Mouse (Mus musculus): ENCODE data around the gene Sgo2a. TPM values are rescaled to one million over a fixed set of nuclear protein-coding genes. Genes with fewer than 3 reads are reported as not detected.

Gene Sgo2a
- total and polyA plus RNA-seq, 3 experiments, result 3.4 to 93.9 (median 49.8) TPM

GRCm38 (mm10) chr1:57953586-57954375 is 42.0 kb upstream of the Sgo2a start:
- TF ChIP-seq TAL1 (conservative IDR thresholded peaks at IDR 0.05; ENCODE audit: low read depth, low read length) (no peak), CTCF (IDR thresholded peaks at IDR 0.05; ENCODE audit: low read depth, low read length) (no peak), GATA2 (IDR thresholded peaks at IDR 0.05; ENCODE audit: borderline replicate concordance, low read depth, low read length) (no peak), POLR2AphosphoS5 (IDR thresholded peaks at IDR 0.05; ENCODE audit: insufficient replicate concordance, low read depth, low read length) (no peak), GATA1 (IDR thresholded peaks at IDR 0.05; ENCODE audit: borderline replicate concordance, low read length) (no peak)
- Histone ChIP-seq H3K4me3 (ENCODE audit: low read depth, low read length) (no peak overlapping the region), H3K27me3 (ENCODE audit: insufficient read depth, low read length) (no peaks in the 10 kb centered on the region), H3K4me1 (ENCODE audit: insufficient read depth, low read depth, low read length) (no peaks in the 10 kb centered on the region; the same call in 1 of the 2 replicates), H3K9me3 (replicated peaks) (no peaks in the 10 kb centered on the region), H3K36me3 (replicated peaks) (peaks cover 42% of the 10 kb centered on the region)
- DNase-seq (ENCODE audit: low spot score), result no peak
- ATAC-seq (ENCODE audit: extremely low read depth, insufficient number of reproducible peaks, low FRiP score, poor library complexity, severe bottlenecking), result no peak

- no peaks in the 10 kb centered on the region; the same call in 1 of the 2 replicates for H3K4me1 ChIP-seq (ENCODE audit: insufficient read depth, low read depth, low read length)
- no peak for DNase-seq (ENCODE audit: low spot score)
- H3K4me3 ChIP-seq (ENCODE audit: low read depth, low read length), result no peak overlapping the region
- no peaks in the 10 kb centered on the region for H3K27me3 ChIP-seq (ENCODE audit: insufficient read depth, low read length)
- peaks cover 48% of the 10 kb centered on the region for H3K36me3 ChIP-seq (replicated peaks)
- H3K9me3 ChIP-seq (replicated peaks), result no peaks in the 10 kb centered on the region
- TF ChIP-seq GATA1 (IDR thresholded peaks at IDR 0.05; ENCODE audit: borderline replicate concordance, low read length) (no peak), TAL1 (conservative IDR thresholded peaks at IDR 0.05; ENCODE audit: low read depth, low read length) (no peak), POLR2AphosphoS5 (IDR thresholded peaks at IDR 0.05; ENCODE audit: insufficient replicate concordance, low read depth, low read length) (no peak), GATA2 (IDR thresholded peaks at IDR 0.05; ENCODE audit: borderline replicate concordance, low read depth, low read length) (no peak), CTCF (IDR thresholded peaks at IDR 0.05; ENCODE audit: low read depth, low read length) (no peak)
- no peak for ATAC-seq (ENCODE audit: extremely low read depth, insufficient number of reproducible peaks, low FRiP score, poor library complexity, severe bottlenecking)
These were observed 41.4 kb upstream of the Sgo2a start for GRCm38 (mm10) chr1:57954376-57954765.

DNA sequence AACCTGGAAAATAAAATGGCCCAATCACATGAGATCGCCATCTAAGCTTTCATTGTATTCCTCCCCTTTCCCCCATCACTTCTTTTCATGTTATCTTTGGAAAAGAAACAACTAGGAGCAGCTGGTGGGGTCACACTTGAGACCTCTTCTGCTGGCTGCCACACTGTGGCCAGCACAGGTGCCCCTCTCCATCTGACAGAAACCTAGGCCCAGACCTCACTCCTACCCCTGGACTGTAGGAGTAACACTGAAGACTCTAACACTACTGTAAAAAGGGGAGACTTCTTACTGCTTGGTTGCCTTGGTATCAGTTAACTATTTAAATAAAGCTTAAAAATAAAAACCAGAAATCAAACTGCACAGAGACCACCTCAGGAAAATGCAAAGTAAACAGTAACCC is 40.0 kb upstream of the Sgo2a start:
- Histone ChIP-seq H3K36me3 (replicated peaks) (peaks cover 54% of the 10 kb centered on the region), H3K9me3 (replicated peaks) (no peaks in the 10 kb centered on the region), H3K4me1 (ENCODE audit: insufficient read depth, low read depth, low read length) (no peaks in the 10 kb centered on the region; the same call in 1 of the 2 replicates), H3K4me3 (ENCODE audit: low read depth, low read length) (no peak overlapping the region), H3K27me3 (ENCODE audit: insufficient read depth, low read length) (no peaks in the 10 kb centered on the region)
- DNase-seq (ENCODE audit: low spot score), result no peak
- no peak for ATAC-seq (ENCODE audit: extremely low read depth, insufficient number of reproducible peaks, low FRiP score, poor library complexity, severe bottlenecking)
- TF ChIP-seq CTCF (IDR thresholded peaks at IDR 0.05; ENCODE audit: low read depth, low read length) (no peak), TAL1 (conservative IDR thresholded peaks at IDR 0.05; ENCODE audit: low read depth, low read length) (no peak), POLR2AphosphoS5 (IDR thresholded peaks at IDR 0.05; ENCODE audit: insufficient replicate concordance, low read depth, low read length) (no peak), GATA2 (IDR thresholded peaks at IDR 0.05; ENCODE audit: borderline replicate concordance, low read depth, low read length) (no peak), GATA1 (IDR thresholded peaks at IDR 0.05; ENCODE audit: borderline replicate concordance, low read length) (no peak)

GRCm38 (mm10) chr1:57969327-57970271 is 26.2 kb upstream of the Sgo2a start:
- peak; percentile 73 for TF ChIP-seq CTCF (IDR thresholded peaks at IDR 0.05; ENCODE audit: low read depth, low read length)
- TF ChIP-seq TAL1 (conservative IDR thresholded peaks at IDR 0.05; ENCODE audit: low read depth, low read length), result no peak
- TF ChIP-seq GATA1 (IDR thresholded peaks at IDR 0.05; ENCODE audit: borderline replicate concordance, low read length), result no peak
- ATAC-seq (ENCODE audit: extremely low read depth, insufficient number of reproducible peaks, low FRiP score, poor library complexity, severe bottlenecking) (peak; percentile 87), DNase-seq (ENCODE audit: low spot score) (peak; percentile 98)
- Histone ChIP-seq H3K27me3 (ENCODE audit: insufficient read depth, low read length) (peaks cover 12% of the 10 kb centered on the region; the same call in 1 of the 2 replicates), H3K4me3 (ENCODE audit: low read depth, low read length) (peak overlapping the region; percentile 80), H3K36me3 (replicated peaks) (peaks cover 28% of the 10 kb centered on the region), H3K9me3 (replicated peaks) (no peaks in the 10 kb centered on the region), H3K4me1 (ENCODE audit: insufficient read depth, low read depth, low read length) (peaks cover 12% of the 10 kb centered on the region)

DNA sequence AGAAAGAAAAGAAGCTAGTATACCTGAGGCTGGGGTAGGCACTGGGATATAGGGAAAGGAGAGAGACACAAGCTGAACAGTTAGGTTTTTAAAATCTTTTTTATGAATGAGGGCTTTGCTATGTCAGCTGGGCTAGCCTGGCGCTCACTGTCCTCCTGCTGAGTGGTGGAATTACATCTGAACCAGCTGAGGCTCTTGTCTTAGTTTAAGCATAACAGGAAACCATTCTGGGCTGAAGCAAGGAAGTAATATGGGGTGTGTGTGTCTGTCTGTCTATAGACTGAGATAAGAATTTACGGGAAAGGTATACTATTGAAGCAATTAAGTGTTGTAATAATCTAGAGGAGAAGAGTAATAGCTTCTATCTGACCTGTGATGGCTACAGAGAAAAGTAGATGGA is 24.2 kb upstream of the Sgo2a start:
- Histone ChIP-seq H3K9me3 (replicated peaks) (no peaks in the 10 kb centered on the region), H3K36me3 (replicated peaks) (peaks cover 9% of the 10 kb centered on the region), H3K4me3 (ENCODE audit: low read depth, low read length) (no peak overlapping the region), H3K27me3 (ENCODE audit: insufficient read depth, low read length) (peaks cover 12% of the 10 kb centered on the region; the same call in 1 of the 2 replicates), H3K4me1 (ENCODE audit: insufficient read depth, low read depth, low read length) (peaks cover 12% of the 10 kb centered on the region)
- TF ChIP-seq CTCF (IDR thresholded peaks at IDR 0.05; ENCODE audit: low read depth, low read length), result no peak
- no peak for ATAC-seq (ENCODE audit: extremely low read depth, insufficient number of reproducible peaks, low FRiP score, poor library complexity, severe bottlenecking)
- no peak for DNase-seq (ENCODE audit: low spot score)

DNA sequence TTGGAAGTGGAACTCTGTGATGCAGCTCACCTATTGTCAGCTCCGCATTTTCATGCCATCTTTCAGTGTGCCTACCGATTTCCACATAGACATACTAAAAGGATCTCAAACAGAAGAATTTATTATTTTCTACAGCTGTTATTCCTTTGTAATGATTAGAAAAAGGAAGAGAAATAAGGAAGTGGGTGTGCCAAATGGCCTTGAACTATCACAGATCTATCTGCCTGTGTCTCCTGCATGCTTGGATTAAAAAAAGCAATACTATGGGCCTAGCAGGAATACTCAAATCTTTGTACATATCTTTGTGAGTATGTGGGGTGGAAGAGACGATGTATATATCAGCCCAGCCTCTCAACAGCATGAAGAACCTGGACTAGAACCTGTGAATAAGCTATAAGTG is 18.9 kb upstream of the Sgo2a start:
- DNase-seq (ENCODE audit: low spot score) (no peak), ATAC-seq (ENCODE audit: extremely low read depth, insufficient number of reproducible peaks, low FRiP score, poor library complexity, severe bottlenecking) (no peak)
- TF ChIP-seq CTCF (IDR thresholded peaks at IDR 0.05; ENCODE audit: low read depth, low read length) (no peak), POLR2AphosphoS5 (IDR thresholded peaks at IDR 0.05; ENCODE audit: insufficient replicate concordance, low read depth, low read length) (no peak), GATA2 (IDR thresholded peaks at IDR 0.05; ENCODE audit: borderline replicate concordance, low read depth, low read length) (no peak)
- Histone ChIP-seq H3K4me1 (ENCODE audit: insufficient read depth, low read depth, low read length) (no peaks in the 10 kb centered on the region), H3K4me3 (ENCODE audit: low read depth, low read length) (no peak overlapping the region), H3K36me3 (replicated peaks) (no peaks in the 10 kb centered on the region), H3K9me3 (replicated peaks) (no peaks in the 10 kb centered on the region), H3K27me3 (ENCODE audit: insufficient read depth, low read length) (peaks cover 15% of the 10 kb centered on the region; the same call in 1 of the 2 replicates)
